Mouse (Mus musculus): Measurements from ENCODE around the gene Tcl1b1. TPM values are rescaled to one million over a fixed set of nuclear protein-coding genes. Genes with fewer than 3 reads are reported as not detected.
"Not testable (repeated sequence)": the region's sequence is repeated elsewhere in the genome, so short reads cannot be mapped to it uniquely, and the experiment has no call there.

Tcl1b1 gene
- polyA plus RNA-seq, 1 experiment from 2014 or later, result not detected

DNA sequence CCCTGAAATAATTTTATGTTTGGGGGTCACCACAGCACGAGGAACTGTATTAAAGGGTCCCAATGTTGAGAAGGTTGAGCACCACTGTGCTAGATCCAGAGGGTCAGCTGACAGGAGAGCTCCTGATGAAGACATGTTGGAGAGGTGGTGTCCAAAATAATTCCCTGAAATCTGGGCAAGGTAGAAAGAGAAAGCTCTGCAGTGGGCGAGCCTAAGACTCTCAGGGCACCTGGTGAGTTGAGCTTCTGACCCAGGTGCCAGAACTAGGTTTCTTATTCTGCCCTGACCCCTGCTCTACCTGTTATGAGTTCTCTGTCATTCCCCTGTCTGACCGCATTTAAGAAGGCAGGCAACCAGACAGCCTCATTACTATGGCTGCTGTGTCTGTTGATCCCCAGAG lies 16.6 kb downstream of the Tcl1b1 start, which contains the start of gene Tcl1b5:
Gene Tcl1b5 (plus strand): TSS at position 301 of the 400 bp plus-strand sequence.
- H3K4me2 ChIP-seq (ENCODE audit: low read length); H3K4me1 ChIP-seq (ENCODE audit: control insufficient read depth, insufficient read depth, low read depth, low read length); H3K36me3 ChIP-seq (ENCODE audit: control insufficient read depth, insufficient read depth, low read length); ATAC-seq; H3K27me3 ChIP-seq (replicated peaks; ENCODE audit: control insufficient read depth, insufficient read depth, low read length); H3K4me3 ChIP-seq (ENCODE audit: low read length); H3K9ac ChIP-seq (ENCODE audit: low read depth, low read length); H3K9me3 ChIP-seq (ENCODE audit: control insufficient read depth, low read length); H3K27ac ChIP-seq (ENCODE audit: low read depth, low read length): not testable (repeated sequence)
- WGBS, result 79% methylated on average over 3 of the region's 3 CpGs

DNA sequence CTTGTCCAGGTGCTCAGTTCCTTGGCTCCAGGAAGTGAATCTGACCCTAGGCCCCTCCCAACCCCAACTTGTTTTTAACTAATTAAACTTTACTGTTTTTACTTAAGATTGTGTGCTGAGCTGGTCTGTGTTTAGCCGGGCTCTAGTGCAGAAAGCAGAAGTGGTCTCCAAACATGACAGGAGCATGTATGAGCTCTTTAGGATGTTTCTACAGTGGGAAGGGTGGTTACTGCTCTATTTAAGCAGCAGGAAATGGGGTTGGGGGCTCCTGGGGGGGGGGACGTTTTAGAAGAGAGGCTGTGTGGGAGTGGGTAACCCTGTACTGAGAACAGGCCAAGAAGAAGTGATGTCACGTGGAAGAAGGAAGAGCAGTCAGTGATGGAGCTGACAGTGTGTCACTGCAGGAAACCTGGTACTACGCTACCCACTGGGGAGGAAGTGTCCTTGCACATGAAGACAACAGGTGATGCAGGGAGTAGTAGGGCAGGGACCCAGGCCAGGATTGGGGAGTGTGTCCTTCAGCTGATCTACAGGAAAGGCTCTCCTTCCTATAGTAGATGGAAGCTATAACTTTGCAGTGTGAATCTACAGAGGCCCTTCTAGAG lies 21.7 kb downstream of the Tcl1b1 start:
- H3K9ac ChIP-seq (ENCODE audit: low read depth, low read length); ATAC-seq; H3K9me3 ChIP-seq (ENCODE audit: control insufficient read depth, low read length); H3K27me3 ChIP-seq (replicated peaks; ENCODE audit: control insufficient read depth, insufficient read depth, low read length); H3K4me3 ChIP-seq (ENCODE audit: low read length); H3K36me3 ChIP-seq (ENCODE audit: control insufficient read depth, insufficient read depth, low read length); H3K4me2 ChIP-seq (ENCODE audit: low read length); H3K4me1 ChIP-seq (ENCODE audit: control insufficient read depth, insufficient read depth, low read depth, low read length); H3K27ac ChIP-seq (ENCODE audit: low read depth, low read length): not testable (repeated sequence)
- 78% methylated on average over 4 of the region's 4 CpGs for WGBS

DNA sequence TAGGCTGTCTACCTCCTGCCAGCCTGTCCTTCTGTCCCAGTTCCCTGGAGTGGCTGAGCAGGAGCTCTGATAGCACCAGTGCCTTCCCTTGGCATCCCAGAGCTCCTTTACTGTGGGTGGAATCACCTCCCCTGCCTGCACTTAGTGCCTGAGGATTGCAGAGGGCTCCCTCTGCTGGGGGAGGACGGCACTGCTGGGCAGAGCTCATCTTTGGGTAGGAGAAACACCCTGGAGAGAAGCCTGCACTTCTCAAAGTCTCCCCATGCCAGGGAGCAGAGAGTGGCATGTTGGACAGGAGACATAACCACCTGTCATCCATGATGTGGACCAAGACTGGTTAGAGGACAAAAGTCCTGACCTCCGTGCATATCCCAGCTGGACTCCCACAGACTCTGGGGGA lies 29.5 kb downstream of the Tcl1b1 start:
- not testable (repeated sequence) for H3K27ac ChIP-seq (ENCODE audit: low read depth, low read length); H3K4me2 ChIP-seq (ENCODE audit: low read length); H3K9me3 ChIP-seq (ENCODE audit: control insufficient read depth, low read length); H3K36me3 ChIP-seq (ENCODE audit: control insufficient read depth, insufficient read depth, low read length); ATAC-seq; H3K9ac ChIP-seq (ENCODE audit: low read depth, low read length); H3K4me1 ChIP-seq (ENCODE audit: control insufficient read depth, insufficient read depth, low read depth, low read length); H3K4me3 ChIP-seq (ENCODE audit: low read length); H3K27me3 ChIP-seq (replicated peaks; ENCODE audit: control insufficient read depth, insufficient read depth, low read length)
- 46% methylated on average over 2 of the region's 2 CpGs for WGBS

GRCm38 (mm10) chr12:105190743-105191142 lies 31.3 kb downstream of the Tcl1b1 start, which contains the start of gene Tcl1b3:
Gene Tcl1b3, plus strand, starts transcription at chr12:105191043.
- not testable (repeated sequence) for H3K4me3 ChIP-seq (ENCODE audit: low read length); H3K9ac ChIP-seq (ENCODE audit: low read depth, low read length); H3K27me3 ChIP-seq (replicated peaks; ENCODE audit: control insufficient read depth, insufficient read depth, low read length); H3K9me3 ChIP-seq (ENCODE audit: control insufficient read depth, low read length); H3K4me1 ChIP-seq (ENCODE audit: control insufficient read depth, insufficient read depth, low read depth, low read length); H3K36me3 ChIP-seq (ENCODE audit: control insufficient read depth, insufficient read depth, low read length); ATAC-seq; H3K27ac ChIP-seq (ENCODE audit: low read depth, low read length); H3K4me2 ChIP-seq (ENCODE audit: low read length)
- 91% methylated on average over 6 of the region's 6 CpGs for WGBS

DNA sequence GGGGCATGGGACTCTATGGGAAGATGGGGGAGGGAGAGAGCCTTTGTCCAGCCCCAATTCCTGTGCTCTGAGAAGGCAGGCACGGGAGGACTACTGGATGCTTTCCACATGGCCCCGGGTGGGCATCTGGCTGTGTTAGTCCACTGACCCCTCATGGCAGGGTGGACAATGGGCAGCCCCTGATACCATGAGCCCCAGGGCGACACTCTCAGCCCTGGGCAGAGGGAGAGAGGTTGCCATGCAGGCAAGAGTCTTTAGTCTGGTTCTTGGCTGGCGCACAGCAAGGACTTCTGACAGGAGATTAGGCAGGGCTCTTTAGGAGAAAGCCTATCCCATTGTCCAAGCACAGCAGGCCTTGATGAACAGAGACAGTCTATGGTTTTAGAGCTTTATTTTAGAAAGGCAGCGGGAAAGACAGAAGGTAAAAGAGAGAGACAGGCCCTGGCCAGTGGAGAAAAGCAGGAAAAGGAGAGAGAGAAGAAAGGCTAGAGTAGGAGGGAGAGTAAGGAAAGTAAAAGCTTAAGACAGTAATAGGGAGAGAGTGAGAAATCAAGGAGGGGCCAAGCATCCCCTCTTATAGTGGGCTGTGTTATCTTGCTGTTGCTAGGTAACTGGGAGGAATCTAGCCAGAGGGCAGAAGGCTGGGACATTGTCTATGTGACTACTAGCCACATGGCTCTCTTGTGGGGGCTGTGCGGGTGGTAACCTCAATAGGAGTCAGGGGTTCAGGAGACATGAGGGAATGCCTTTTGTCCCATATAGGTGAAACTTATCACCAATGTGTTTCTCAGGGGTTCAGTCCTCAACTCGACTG lies 40.4 kb downstream of the Tcl1b1 start:
- H3K4me1 ChIP-seq (ENCODE audit: control insufficient read depth, insufficient read depth, low read depth, low read length); H3K9me3 ChIP-seq (ENCODE audit: control insufficient read depth, low read length); H3K4me3 ChIP-seq (ENCODE audit: low read length); H3K4me2 ChIP-seq (ENCODE audit: low read length); H3K36me3 ChIP-seq (ENCODE audit: control insufficient read depth, insufficient read depth, low read length); ATAC-seq; H3K27me3 ChIP-seq (replicated peaks; ENCODE audit: control insufficient read depth, insufficient read depth, low read length); H3K27ac ChIP-seq (ENCODE audit: low read depth, low read length); H3K9ac ChIP-seq (ENCODE audit: low read depth, low read length): not testable (repeated sequence)
- 23% methylated on average over 7 of the region's 7 CpGs for WGBS

- not testable (repeated sequence) for ATAC-seq; H3K27me3 ChIP-seq (replicated peaks; ENCODE audit: control insufficient read depth, insufficient read depth, low read length); H3K36me3 ChIP-seq (ENCODE audit: control insufficient read depth, insufficient read depth, low read length); H3K27ac ChIP-seq (ENCODE audit: low read depth, low read length); H3K4me3 ChIP-seq (ENCODE audit: low read length); H3K9me3 ChIP-seq (ENCODE audit: control insufficient read depth, low read length); H3K9ac ChIP-seq (ENCODE audit: low read depth, low read length); H3K4me2 ChIP-seq (ENCODE audit: low read length); H3K4me1 ChIP-seq (ENCODE audit: control insufficient read depth, insufficient read depth, low read depth, low read length)
- 75% methylated on average over 1 of the region's 1 CpGs for WGBS
These were observed 42.2 kb downstream of the Tcl1b1 start, which contains the start of gene Tcl1b4 for GRCm38 (mm10) chr12:105201657-105202056. Gene Tcl1b4, plus strand, starts transcription at chr12:105201957.

- H3K4me3 ChIP-seq (ENCODE audit: low read length), result no peak overlapping the region
- no peak overlapping the region for H3K9ac ChIP-seq (ENCODE audit: low read depth, low read length)
- H3K27ac ChIP-seq (ENCODE audit: low read depth, low read length), result no peak overlapping the region
- WGBS, result 91% methylated on average over 1 of the region's 1 CpGs
- H3K4me2 ChIP-seq (ENCODE audit: low read length), result no peak overlapping the region
- H3K4me1 ChIP-seq (ENCODE audit: control insufficient read depth, insufficient read depth, low read depth, low read length), result no peaks in the 10 kb centered on the region
- no peaks in the 10 kb centered on the region for H3K9me3 ChIP-seq (ENCODE audit: control insufficient read depth, low read length)
- no peaks in the 10 kb centered on the region for H3K36me3 ChIP-seq (ENCODE audit: control insufficient read depth, insufficient read depth, low read length)
- H3K27me3 ChIP-seq (replicated peaks; ENCODE audit: control insufficient read depth, insufficient read depth, low read length), result no peaks in the 10 kb centered on the region
- ATAC-seq, result no peak
These were observed 47.6 kb downstream of the Tcl1b1 start for GRCm38 (mm10) chr12:105207071-105207470.

GRCm38 (mm10) chr12:105208441-105208840 lies 49.0 kb downstream of the Tcl1b1 start:
- ATAC-seq, result no peak
- WGBS, result 94% methylated on average over 1 of the region's 1 CpGs
- Histone ChIP-seq H3K27me3 (replicated peaks; ENCODE audit: control insufficient read depth, insufficient read depth, low read length) (no peaks in the 10 kb centered on the region), H3K27ac (ENCODE audit: low read depth, low read length) (no peak overlapping the region), H3K9ac (ENCODE audit: low read depth, low read length) (no peak overlapping the region), H3K4me3 (ENCODE audit: low read length) (no peak overlapping the region), H3K9me3 (ENCODE audit: control insufficient read depth, low read length) (no peaks in the 10 kb centered on the region), H3K36me3 (ENCODE audit: control insufficient read depth, insufficient read depth, low read length) (no peaks in the 10 kb centered on the region), H3K4me1 (ENCODE audit: control insufficient read depth, insufficient read depth, low read depth, low read length) (no peaks in the 10 kb centered on the region), H3K4me2 (ENCODE audit: low read length) (no peak overlapping the region)

DNA sequence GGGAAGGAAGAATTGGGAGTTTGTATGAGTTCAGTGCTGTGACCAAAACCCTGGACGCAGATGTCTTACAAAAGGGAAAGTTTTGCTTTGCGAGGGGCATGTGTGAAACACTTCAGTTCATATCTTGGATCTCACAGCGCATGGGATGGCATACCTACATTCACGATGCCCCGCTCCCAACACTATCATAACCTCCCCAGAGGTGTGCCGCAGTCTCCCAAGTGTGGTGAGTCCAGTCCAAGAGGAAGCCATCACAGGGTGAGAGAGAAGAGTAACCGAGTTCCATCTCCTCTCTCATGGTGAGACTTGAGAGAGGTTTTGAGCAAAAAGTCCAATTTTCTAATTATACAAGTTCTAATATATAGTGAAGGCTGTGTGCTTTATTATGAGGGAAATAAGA lies 49.7 kb downstream of the Tcl1b1 start:
- no peak overlapping the region for H3K4me2 ChIP-seq (ENCODE audit: low read length)
- no peak overlapping the region for H3K9ac ChIP-seq (ENCODE audit: low read depth, low read length)
- H3K9me3 ChIP-seq (ENCODE audit: control insufficient read depth, low read length), result no peaks in the 10 kb centered on the region
- H3K4me1 ChIP-seq (ENCODE audit: control insufficient read depth, insufficient read depth, low read depth, low read length), result no peaks in the 10 kb centered on the region
- no peaks in the 10 kb centered on the region for H3K27me3 ChIP-seq (replicated peaks; ENCODE audit: control insufficient read depth, insufficient read depth, low read length)
- no peak overlapping the region for H3K4me3 ChIP-seq (ENCODE audit: low read length)
- 95% methylated on average over 7 of the region's 7 CpGs for WGBS
- ATAC-seq, result no peak
- no peaks in the 10 kb centered on the region for H3K36me3 ChIP-seq (ENCODE audit: control insufficient read depth, insufficient read depth, low read length)
- no peak overlapping the region for H3K27ac ChIP-seq (ENCODE audit: low read depth, low read length)
